Mouse (Mus musculus) heart, postnatal 14 days (tissue): ENCODE measurements around the gene Gad2. TPM values are rescaled to one million over a fixed set of nuclear protein-coding genes. Genes with fewer than 3 reads are reported as not detected.

Experiments used
- microRNA-seq, 2 experiments: library from miRNA; unstranded; fragments of <30 nt; microRNA quantifications; one replicate each; pipeline ENCODE4 v1.2.0; 2021 to 2022
- total RNA-seq, 2 experiments: library from RNA; stranded (reverse); gene quantifications; 2 replicates each; pipeline ENCODE4 v1.2.3; 2021

Gad2 gene
- total RNA-seq, 2 experiments from 2014 or later = not detected

Small RNA genes within 50 kb of the gene (microRNA-seq; reads per million reads assigned to microRNA genes)
- gene Gm23636 = 0 reads per million in 2 experiments
- 0 reads per million in 2 experiments for gene Mir3967

Other genes with a start within 250 kb of the Gad2 start
- 1 to 10 TPM; 3.3 to 4.5 TPM for gene Apbb1ip, start 151.9 kb downstream of the Gad2 start, total RNA-seq